In the genomic region with DNA sequence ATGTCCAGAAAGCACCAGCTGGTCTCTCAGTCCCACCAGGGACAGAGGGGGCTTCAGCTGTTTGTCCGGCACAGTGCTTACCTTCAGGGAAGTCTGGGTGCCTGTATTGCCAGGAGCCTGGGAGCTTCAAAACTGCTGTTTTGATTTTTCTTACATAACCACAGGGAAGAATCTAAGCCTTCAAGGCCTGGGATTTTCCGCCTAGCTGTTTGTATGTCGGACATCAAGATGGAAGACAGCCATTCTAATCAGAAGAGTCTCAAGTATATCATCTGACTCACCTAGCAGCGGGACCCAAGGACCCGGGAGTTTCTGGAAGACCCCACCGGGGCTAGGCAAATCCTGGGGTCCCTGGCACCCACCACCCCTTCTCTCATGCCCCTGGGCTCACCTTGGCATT, we compare ENCODE assay signal across 18 mouse cellular contexts. TPM values are rescaled to one million over a fixed set of nuclear protein-coding genes. Genes with fewer than 3 reads are reported as not detected.
DNase-seq lines count a peak whose midpoint lies in the region; ATAC-seq and TF ChIP-seq lines count a peak whose summit lies in the region.
"Had no signal": no experiment of that assay in that cellular context is flagged by ENCODE, and none has a peak within 500 bp of the region (broad histone marks: within the 10 kb centered on the region; RNA-seq: fewer than 3 reads in every experiment).

No protein-coding gene starts in this region.

- no peak for TF ChIP-seq CTCF in liver, postnatal 0 days (IDR thresholded peaks at IDR 0.05; ENCODE audit: low read depth)

- 87% methylated on average over 6 of the region's 6 CpGs for WGBS in forebrain, embryonic 16.5 days
- 85% methylated on average over 6 of the region's 6 CpGs for WGBS in forebrain, embryonic 15.5 days
- 82% methylated on average over 6 of the region's 6 CpGs for WGBS in liver, postnatal 0 days (ENCODE audit: insufficient replicate concordance)
- 71% methylated on average over 6 of the region's 6 CpGs for WGBS in liver, embryonic 12.5 days (ENCODE audit: insufficient replicate concordance)
- WGBS in neural tube, embryonic 13.5 days = 81% methylated on average over 6 of the region's 6 CpGs
- WGBS in limb, embryonic 13.5 days = 81% methylated on average over 6 of the region's 6 CpGs

- peaks cover 23% of the 10 kb centered on the region for H3K4me1 ChIP-seq in forebrain, embryonic 16.5 days (replicated peaks; ENCODE audit: control insufficient read depth, insufficient read depth, low read length)
- peaks cover 49% of the 10 kb centered on the region for H3K4me1 ChIP-seq in forebrain, embryonic 15.5 days
- H3K4me1 ChIP-seq in liver, postnatal 0 days (ENCODE audit: insufficient read depth) = no peaks in the 10 kb centered on the region
- no peaks in the 10 kb centered on the region for H3K4me1 ChIP-seq in liver, embryonic 12.5 days
- H3K4me1 ChIP-seq in neural tube, embryonic 13.5 days (replicated peaks) = peaks cover 72% of the 10 kb centered on the region
- peaks cover 29% of the 10 kb centered on the region for H3K4me1 ChIP-seq in limb, embryonic 13.5 days

- no peak overlapping the region for H3K4me2 ChIP-seq in forebrain, embryonic 16.5 days (ENCODE audit: low read length)
- H3K4me2 ChIP-seq in forebrain, embryonic 15.5 days (replicated peaks) = no peak overlapping the region
- no peak overlapping the region for H3K4me2 ChIP-seq in liver, postnatal 0 days (ENCODE audit: low read depth, low read length)
- H3K4me2 ChIP-seq in liver, embryonic 12.5 days = no peak overlapping the region
- no peak overlapping the region for H3K4me2 ChIP-seq in neural tube, embryonic 13.5 days
- no peak overlapping the region for H3K4me2 ChIP-seq in limb, embryonic 13.5 days (replicated peaks)
- H3K4me2 ChIP-seq: forebrain, embryonic 12.5 days; liver, embryonic 11.5 days; lung, embryonic 14.5 days had no signal

- no peaks in the 10 kb centered on the region for H3K9me3 ChIP-seq in forebrain, embryonic 16.5 days (ENCODE audit: control insufficient read depth, low read length)
- H3K9me3 ChIP-seq in forebrain, embryonic 15.5 days = no peaks in the 10 kb centered on the region
- no peaks in the 10 kb centered on the region for H3K9me3 ChIP-seq in liver, postnatal 0 days (ENCODE audit: low read length)
- H3K9me3 ChIP-seq in liver, embryonic 12.5 days (replicated peaks) = no peaks in the 10 kb centered on the region
- H3K9me3 ChIP-seq in neural tube, embryonic 13.5 days = no peaks in the 10 kb centered on the region
- H3K9me3 ChIP-seq in limb, embryonic 13.5 days = no peaks in the 10 kb centered on the region
- H3K9me3 ChIP-seq: forebrain, embryonic 12.5 days; heart, embryonic 10.5 days had no signal

- ATAC-seq in forebrain, embryonic 16.5 days = no peak
- ATAC-seq in forebrain, embryonic 15.5 days (replicated peaks) = no peak
- no peak for ATAC-seq in liver, postnatal 0 days
- no peak for ATAC-seq in liver, embryonic 12.5 days
- ATAC-seq in neural tube, embryonic 13.5 days (ENCODE audit: low read depth) = no peak
- ATAC-seq in limb, embryonic 13.5 days (ENCODE audit: low FRiP score, low read depth) = no peak

- no peak for TF ChIP-seq EP300 in liver, postnatal 0 days (IDR thresholded peaks at IDR 0.05; ENCODE audit: low read depth)

- H3K4me3 ChIP-seq in forebrain, embryonic 16.5 days (replicated peaks; ENCODE audit: low read length) = no peak overlapping the region
- H3K4me3 ChIP-seq in forebrain, embryonic 15.5 days = no peak overlapping the region
- H3K4me3 ChIP-seq in liver, postnatal 0 days (ENCODE audit: low read depth, low read length) = no peak overlapping the region
- H3K4me3 ChIP-seq in liver, embryonic 12.5 days = no peak overlapping the region
- H3K4me3 ChIP-seq in neural tube, embryonic 13.5 days = no peak overlapping the region
- H3K4me3 ChIP-seq in limb, embryonic 13.5 days = no peak overlapping the region
- H3K4me3 ChIP-seq: forebrain, embryonic 12.5 days; heart, embryonic 10.5 days had no signal

- H3K9ac ChIP-seq in forebrain, embryonic 16.5 days (replicated peaks; ENCODE audit: low read depth, low read length) = 0 out of 2 replicates have a peak overlapping the region, but pooled peaks have one; percentile 10
- no peak overlapping the region for H3K9ac ChIP-seq in forebrain, embryonic 15.5 days (replicated peaks)
- H3K9ac ChIP-seq in liver, postnatal 0 days (replicated peaks) = no peak overlapping the region
- no peak overlapping the region for H3K9ac ChIP-seq in liver, embryonic 12.5 days
- H3K9ac ChIP-seq in neural tube, embryonic 13.5 days = no peak overlapping the region
- 0 out of 2 replicates have a peak overlapping the region, but pooled peaks have one; percentile 39 for H3K9ac ChIP-seq in limb, embryonic 13.5 days
- H3K9ac ChIP-seq: forebrain, embryonic 12.5 days; lung, embryonic 14.5 days had no signal

- H3K27me3 ChIP-seq in forebrain, embryonic 16.5 days (replicated peaks; ENCODE audit: control insufficient read depth, insufficient read depth, low read length) = no peaks in the 10 kb centered on the region
- no peaks in the 10 kb centered on the region for H3K27me3 ChIP-seq in forebrain, embryonic 15.5 days
- no peaks in the 10 kb centered on the region for H3K27me3 ChIP-seq in liver, postnatal 0 days (ENCODE audit: insufficient read depth, low read length)
- H3K27me3 ChIP-seq in liver, embryonic 12.5 days (replicated peaks) = peaks cover 21% of the 10 kb centered on the region
- H3K27me3 ChIP-seq in neural tube, embryonic 13.5 days = no peaks in the 10 kb centered on the region; the same call in 1 of the 2 replicates
- H3K27me3 ChIP-seq in limb, embryonic 13.5 days = peaks cover 22% of the 10 kb centered on the region

- no peaks in the 10 kb centered on the region for H3K36me3 ChIP-seq in forebrain, embryonic 16.5 days (ENCODE audit: control insufficient read depth, insufficient read depth)
- H3K36me3 ChIP-seq in forebrain, embryonic 15.5 days = no peaks in the 10 kb centered on the region
- no peaks in the 10 kb centered on the region for H3K36me3 ChIP-seq in liver, postnatal 0 days (replicated peaks; ENCODE audit: insufficient read depth, low read length)
- no peaks in the 10 kb centered on the region for H3K36me3 ChIP-seq in liver, embryonic 12.5 days
- 0 out of 2 replicates have a peak, but pooled peaks cover 6% of the 10 kb centered on the region for H3K36me3 ChIP-seq in neural tube, embryonic 13.5 days
- no peaks in the 10 kb centered on the region for H3K36me3 ChIP-seq in limb, embryonic 13.5 days
- H3K36me3 ChIP-seq: forebrain, embryonic 12.5 days; heart, embryonic 10.5 days had no signal

- no peak overlapping the region for H3K27ac ChIP-seq in forebrain, embryonic 16.5 days (ENCODE audit: low read length)
- no peak overlapping the region for H3K27ac ChIP-seq in forebrain, embryonic 15.5 days (replicated peaks)
- peak overlapping the region; percentile 55; the same call in 1 of the 2 replicates for H3K27ac ChIP-seq in liver, postnatal 0 days (ENCODE audit: low read depth)
- H3K27ac ChIP-seq in liver, embryonic 12.5 days = no peak overlapping the region
- 0 out of 2 replicates have a peak overlapping the region, but pooled peaks have one; percentile 18 for H3K27ac ChIP-seq in neural tube, embryonic 13.5 days (replicated peaks)
- no peak overlapping the region for H3K27ac ChIP-seq in limb, embryonic 13.5 days
- H3K27ac ChIP-seq: forebrain, embryonic 12.5 days; heart, embryonic 10.5 days; kidney, postnatal 0 days had no signal

- DNase-seq in liver, postnatal 0 days = no peak
- no peak for DNase-seq in neural tube, embryonic 10.5 days (ENCODE audit: extremely low spot score, low spot score)
- DNase-seq: cerebellum, adult 11-12 months; kidney, adult 11 months; lung, embryonic 14.5 days; right cerebral cortex, adult 18-20 months; right cerebral cortex, postnatal 4 days; thymus, adult 2 months; thymus, postnatal 4 days had no signal

RNA-seq across cellular contexts. Expression of gene Gm340, which starts 34.1 kb away (rescaled TPM):
- 2.7 and 3.3 TPM in 2 replicates for polyA plus RNA-seq in forebrain, embryonic 16.5 days (2015; fragmentation: Nextera tagmentation; extraction: Ambion mirVana)
- polyA plus RNA-seq in forebrain, embryonic 15.5 days (2015; fragmentation: Nextera tagmentation; extraction: Ambion mirVana) = 2.9 and 3.1 TPM in 2 replicates
- 0.64 and 0.86 TPM in 2 replicates for polyA plus RNA-seq in liver, postnatal 0 days (2015; fragmentation: Nextera tagmentation; extraction: Ambion mirVana)
- polyA plus RNA-seq in liver, embryonic 12.5 days (2016; fragmentation: Nextera tagmentation; extraction: Ambion mirVana) = 2.2 and 2.8 TPM in 2 replicates
- polyA plus RNA-seq in neural tube, embryonic 13.5 days (2015; fragmentation: Nextera tagmentation; extraction: Ambion mirVana) = 1.8 and 2.4 TPM in 2 replicates
- 1.8 and 2.2 TPM in 2 replicates for polyA plus RNA-seq in limb, embryonic 13.5 days (2015; fragmentation: Nextera tagmentation; extraction: Ambion mirVana)

Comparison
In these comparisons a context has a peak if more than half of its experiments do, and no peak if none do; other contexts are left out.
1. H3K27ac ChIP-seq: peak in liver, postnatal 0 days (single experiment) and neural tube, embryonic 13.5 days (single experiment); none in forebrain, embryonic 16.5 days (single experiment), forebrain, embryonic 15.5 days (single experiment), liver, embryonic 12.5 days (single experiment) and limb, embryonic 13.5 days (single experiment).
2. H3K9ac ChIP-seq: peak in forebrain, embryonic 16.5 days (single experiment) and limb, embryonic 13.5 days (single experiment); none in forebrain, embryonic 15.5 days (single experiment), liver, postnatal 0 days (single experiment), liver, embryonic 12.5 days (single experiment) and neural tube, embryonic 13.5 days (single experiment).